Mouse (Mus musculus) macrophage (primary cell): ENCODE results near the gene Habp2. TPM values are rescaled to one million over a fixed set of nuclear protein-coding genes. Genes with fewer than 3 reads are reported as not detected.

Experiments
- H3K27ac ChIP-seq: fragments of 350-480 bp; formaldehyde crosslinking; 2 replicates; pipeline ENCODE4 v1.9.0; 2021
- H3K36me3 ChIP-seq: fragments of 350-480 bp; formaldehyde crosslinking; 2 replicates; pipeline ENCODE4 v1.9.0; 2021; ENCODE audit errors: inconsistent target
- H3K4me3 ChIP-seq: fragments of 350-480 bp; formaldehyde crosslinking; 2 replicates; pipeline ENCODE4 v1.9.0; 2021; ENCODE audit errors: inconsistent target
- H3K79me2 ChIP-seq: fragments of 350-480 bp; formaldehyde crosslinking; 2 replicates; pipeline ENCODE4 v1.9.0; 2021; ENCODE audit errors: inconsistent target
- WGBS: methylation state at CpG from one replicate; pipeline ENCODE4 v1.1.7; 2026; ENCODE audit warnings: inconsistent platforms; ENCODE audit not compliant: missing documents; 5-methylcytosine and 5-hydroxymethylcytosine counted together
- polyA plus RNA-seq: library from polyadenylated mRNA; stranded (reverse); fragments of 250-400 nt; gene quantifications from 3 replicates; pipeline ENCODE4 v1.2.4, GENCODE M21; 2018; ENCODE audit warnings: inconsistent platforms

Habp2 gene
- polyA plus RNA-seq, 1 experiment from 2014 or later = not detected

DNA sequence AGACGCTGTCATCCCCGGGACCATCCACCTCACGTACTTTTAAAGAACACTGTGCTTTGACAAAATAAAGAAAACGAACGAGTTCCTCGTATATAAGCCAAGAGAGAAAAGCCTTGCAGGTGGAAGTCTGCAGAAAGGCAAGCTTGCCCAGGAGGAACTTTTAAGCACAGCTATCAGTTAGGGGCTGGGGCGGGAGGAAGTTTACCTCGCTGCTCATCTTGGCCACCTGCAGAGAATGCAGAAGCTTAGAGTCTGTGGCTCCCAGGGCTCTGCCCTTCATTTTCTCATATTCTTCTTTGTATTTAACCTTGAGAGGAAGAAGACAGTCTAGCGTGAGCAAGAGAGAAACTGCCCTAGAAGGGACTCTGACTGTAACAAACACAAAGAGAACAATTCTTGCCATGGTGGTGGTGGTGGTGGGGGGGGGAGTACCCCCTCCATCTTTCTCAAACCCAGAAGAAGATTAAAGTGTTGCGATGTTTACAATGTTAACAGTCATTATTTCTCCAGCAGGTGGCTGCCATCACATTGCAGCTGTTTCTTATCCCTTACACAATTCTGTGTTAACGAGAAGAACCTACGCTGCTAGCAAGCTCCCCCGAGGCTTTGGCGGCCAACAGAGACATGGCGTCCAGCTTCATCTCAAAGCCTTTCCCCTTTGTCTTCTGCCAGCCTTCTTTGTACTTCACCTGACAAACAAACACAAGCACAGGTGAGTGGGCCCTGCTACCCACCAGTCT lies 77.0 kb downstream of the Habp2 start:
- Histone ChIP-seq H3K27ac (no peak overlapping the region), H3K36me3 (no peaks in the 10 kb centered on the region), H3K4me3 (no peak overlapping the region), H3K79me2 (no peaks in the 10 kb centered on the region)
- WGBS = 70% methylated on average over 13 of the region's 15 CpGs

DNA sequence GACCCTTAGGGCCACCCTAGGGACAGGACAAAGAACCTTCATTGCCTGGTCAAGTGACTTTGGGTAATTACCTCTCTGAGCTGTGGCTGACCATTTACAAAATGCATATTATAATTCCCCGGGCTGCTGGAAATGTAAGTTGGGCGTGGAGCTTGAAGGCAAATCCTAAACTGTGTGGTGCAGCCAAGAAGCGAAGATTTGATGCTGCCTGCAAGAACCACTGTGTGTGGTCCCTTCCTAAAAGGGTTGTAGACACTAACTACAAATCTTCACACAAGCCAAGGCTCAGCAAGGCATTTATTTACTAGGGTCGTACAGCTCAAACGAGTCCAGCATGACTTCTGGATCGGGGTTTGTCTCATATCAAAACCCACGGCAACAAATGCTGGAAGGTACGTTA lies 77.6 kb downstream of the Habp2 start:
- WGBS = 95% methylated on average over 8 of the region's 8 CpGs
- Histone ChIP-seq H3K79me2 (no peaks in the 10 kb centered on the region), H3K4me3 (no peak overlapping the region), H3K27ac (no peak overlapping the region), H3K36me3 (no peaks in the 10 kb centered on the region)

DNA sequence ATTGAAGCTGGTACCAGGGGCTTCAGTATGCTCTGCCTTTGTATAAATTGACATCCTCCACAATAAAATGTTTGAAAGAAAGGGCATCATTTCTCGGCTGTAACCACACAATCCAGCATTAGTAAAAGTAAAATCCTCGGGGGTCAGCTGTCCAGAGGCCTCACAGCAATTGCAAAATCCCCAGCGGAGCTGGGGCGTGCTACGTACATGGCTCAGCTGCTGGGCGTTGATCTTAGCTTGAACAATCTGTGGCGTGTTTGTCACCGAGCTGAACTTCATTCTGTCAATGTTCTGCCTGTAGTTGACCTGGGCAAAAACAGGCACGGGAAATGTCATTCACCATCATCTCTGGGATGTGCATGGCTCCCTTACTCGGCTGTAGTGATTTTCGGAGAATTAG lies 79.2 kb downstream of the Habp2 start:
- H3K4me3 ChIP-seq = no peak overlapping the region
- H3K36me3 ChIP-seq = no peaks in the 10 kb centered on the region
- no peak overlapping the region for H3K27ac ChIP-seq
- no peaks in the 10 kb centered on the region for H3K79me2 ChIP-seq
- WGBS = 95% methylated on average over 11 of the region's 11 CpGs

DNA sequence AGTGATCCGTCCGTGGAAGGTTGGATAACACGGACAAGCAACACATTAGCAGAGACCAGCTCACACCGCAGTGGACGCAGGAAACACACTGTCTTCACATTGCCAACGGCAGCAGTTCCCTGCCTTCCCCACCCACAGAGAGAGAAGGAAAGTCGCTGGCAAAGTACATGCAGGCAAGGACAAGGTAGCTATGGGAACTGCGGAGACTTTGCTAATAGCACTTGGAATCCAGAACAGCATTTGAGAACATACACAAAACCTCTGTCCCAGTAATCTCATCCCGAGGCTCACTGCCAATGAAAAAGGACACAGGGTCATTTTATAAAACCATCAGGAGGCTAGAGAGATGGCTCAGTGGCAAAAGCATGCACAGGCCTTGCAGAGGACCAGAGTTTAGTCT lies 79.7 kb downstream of the Habp2 start:
- H3K4me3 ChIP-seq = no peak overlapping the region
- 92% methylated on average over 9 of the region's 9 CpGs for WGBS

DNA sequence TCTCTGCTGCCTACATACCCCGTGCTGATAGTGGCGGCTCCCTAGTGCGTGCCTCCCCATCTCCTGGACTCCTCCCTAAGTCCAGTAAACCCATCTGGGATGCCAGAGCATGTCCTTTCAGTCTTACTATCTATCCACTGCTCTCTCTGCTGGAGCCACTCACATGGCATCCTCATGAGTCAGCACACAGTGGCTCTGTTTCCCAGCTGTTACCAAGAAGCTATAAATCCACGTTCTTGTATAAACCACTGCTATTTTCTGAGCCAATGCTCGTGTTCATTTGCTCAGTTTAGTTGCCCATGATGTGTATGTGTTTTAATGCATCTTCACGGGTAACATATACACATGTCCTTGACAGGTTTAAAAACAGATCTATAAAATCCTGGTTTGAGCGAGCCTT lies 80.8 kb downstream of the Habp2 start:
- Histone ChIP-seq H3K4me3 (no peak overlapping the region), H3K79me2 (no peaks in the 10 kb centered on the region), H3K27ac (no peak overlapping the region), H3K36me3 (no peaks in the 10 kb centered on the region)
- whole genome bisulfite sequencing = 81% methylated on average over 7 of the region's 7 CpGs

More for the DNA sequence above, 79.7 kb downstream of the Habp2 start:
- H3K27ac ChIP-seq = no peak overlapping the region
- H3K79me2 ChIP-seq = no peaks in the 10 kb centered on the region
- H3K36me3 ChIP-seq = no peaks in the 10 kb centered on the region

DNA sequence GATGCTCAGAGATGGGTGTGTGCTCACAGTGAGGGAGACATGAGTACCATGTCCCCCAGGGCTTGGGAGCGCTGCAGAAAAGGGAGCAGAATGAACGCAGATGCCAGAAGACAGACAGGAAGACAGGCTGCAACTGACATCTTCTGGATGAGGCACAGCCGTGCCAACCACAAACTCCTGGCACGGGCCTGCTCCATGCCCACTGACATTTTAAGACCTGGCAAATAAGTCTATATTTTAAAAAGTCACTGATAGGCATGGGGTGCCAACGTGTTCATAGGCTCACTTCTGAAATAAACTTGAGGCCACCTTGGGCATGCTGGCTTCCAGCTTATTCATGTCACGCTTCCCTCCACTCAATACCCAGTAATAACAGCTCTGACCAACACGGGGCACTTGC lies 82.0 kb downstream of the Habp2 start:
- no peak overlapping the region for H3K27ac ChIP-seq
- WGBS = 43% methylated on average over 7 of the region's 7 CpGs
- no peaks in the 10 kb centered on the region for H3K79me2 ChIP-seq

More for the DNA sequence above, 82.0 kb downstream of the Habp2 start:
- H3K4me3 ChIP-seq = no peak overlapping the region
- H3K36me3 ChIP-seq = no peaks in the 10 kb centered on the region

Other genes with a start within 250 kb of the Habp2 start
- gene Nrap, start 102.9 kb downstream of the Habp2 start, polyA plus RNA-seq = 0.38 to 0.87 TPM (median 0.82 TPM) in 3 replicates
- gene Casp7, start 110.0 kb downstream of the Habp2 start, polyA plus RNA-seq = 21.3 to 42.3 TPM (median 28.0 TPM) in 3 replicates
- not detected in 3 replicates for gene Plekhs1, start 174.5 kb downstream of the Habp2 start, polyA plus RNA-seq